Mouse (Mus musculus) MEL (cell line): Measurements from ENCODE around the gene Creb3l2. TPM values are rescaled to one million over a fixed set of nuclear protein-coding genes. Genes with fewer than 3 reads are reported as not detected.

ENCODE experiments used
- DNase-seq: peaks from one replicate; pipeline ENCODE4 v3.0.0; 2011; ENCODE audit warnings: low read depth, low spot score
- H3K27ac ChIP-seq: 2 replicates; pipeline ENCODE4 v1.5.1; 2012; ENCODE audit warnings: low read depth, mild to moderate bottlenecking, control low read depth, low read length, moderate library complexity; ENCODE audit not compliant: control insufficient read depth
- H3K27me3 ChIP-seq, 2 experiments: fragments of 150-350 bp in 1 of 2; sonication (generic) in 1 of 2; 2 replicates each; pipeline ENCODE4 v1.6.1; 2012; ENCODE audit warnings: low read length in 2 of 2, mild to moderate bottlenecking in 2 of 2, improper control_type of control experiment in 1 of 2, moderate library complexity in 1 of 2; ENCODE audit not compliant: insufficient read depth in 2 of 2, control insufficient read depth in 1 of 2
- H3K36me3 ChIP-seq, 2 experiments: 2 replicates each; pipeline ENCODE4 v1.6.1; 2012 to 2014; ENCODE audit warnings: low read length in 2 of 2, improper control_type of control experiment in 1 of 2, inconsistent platforms in 1 of 2, mild to moderate bottlenecking in 1 of 2; ENCODE audit not compliant: insufficient read depth in 2 of 2, control insufficient read depth in 1 of 2
- H3K4me1 ChIP-seq, 2 experiments: fragments of 150-350 bp in 1 of 2; sonication (generic) in 1 of 2; 2 replicates each; pipeline ENCODE4 v1.6.1; 2012; ENCODE audit warnings: low read length in 2 of 2, improper control_type of control experiment in 1 of 2, mild to moderate bottlenecking in 1 of 2; ENCODE audit not compliant: insufficient read depth in 2 of 2, control insufficient read depth in 1 of 2
- H3K4me3 ChIP-seq, 2 experiments: fragments of 150-350 bp in 1 of 2; sonication (generic) in 1 of 2; 2 replicates each; pipeline ENCODE4 v1.5.1; 2012; ENCODE audit warnings: low read depth in 2 of 2, low read length in 2 of 2, mild to moderate bottlenecking in 2 of 2, moderate library complexity in 2 of 2, control low read depth in 1 of 2, improper control_type of control experiment in 1 of 2; ENCODE audit not compliant: control insufficient read depth in 1 of 2, insufficient read depth in 1 of 2
- H3K79me2 ChIP-seq: 2 replicates; pipeline ENCODE4 v1.6.1; 2012; ENCODE audit warnings: mild to moderate bottlenecking, low read length, moderate library complexity; ENCODE audit not compliant: control insufficient read depth, poor library complexity, insufficient read depth
- H3K9ac ChIP-seq: 2 replicates; pipeline ENCODE4 v1.6.1; 2012; ENCODE audit warnings: low read depth, mild to moderate bottlenecking, control low read depth, low read length, moderate library complexity; ENCODE audit not compliant: control insufficient read depth, poor library complexity, severe bottlenecking
- H3K9me3 ChIP-seq: fragments of 150-350 bp; sonication (generic); replicated peaks from 2 replicates; pipeline ENCODE4 v1.6.1; 2012; ENCODE audit warnings: mild to moderate bottlenecking, low read length, improper control_type of control experiment, moderate library complexity; ENCODE audit not compliant: insufficient read depth
- CHD1 ChIP-seq: IDR thresholded peaks from 2 replicates; pipeline ENCODE4 v1.6.1; 2012; ENCODE audit warnings: low read depth, mild to moderate bottlenecking, inconsistent platforms, low read length, improper control_type of control experiment
- CTCF ChIP-seq, 3 experiments: IDR thresholded peaks in 2 of 3; conservative IDR thresholded peaks in 1 of 3; 2 replicates each; pipeline ENCODE4 v1.5.1; 2011 to 2012; ENCODE audit warnings: low read length in 3 of 3, low read depth in 2 of 3, mild to moderate bottlenecking in 2 of 3, improper control_type of control experiment in 1 of 3, inconsistent platforms in 1 of 3, mixed read lengths in 1 of 3, moderate library complexity in 1 of 3; ENCODE audit not compliant: control insufficient read depth in 1 of 3, insufficient read depth in 1 of 3, poor library complexity in 1 of 3, severe bottlenecking in 1 of 3
- EP300 ChIP-seq, 2 experiments: IDR thresholded peaks; 2 replicates each; pipeline ENCODE4 v1.6.1; 2011; ENCODE audit warnings: improper control_type of control experiment in 2 of 2, low read length in 2 of 2, low read depth in 1 of 2, mild to moderate bottlenecking in 1 of 2
- GATA1 ChIP-seq: IDR thresholded peaks from 2 replicates; pipeline ENCODE4 v1.6.1; 2011; ENCODE audit warnings: low read depth, low read length, improper control_type of control experiment
- MAZ ChIP-seq: IDR thresholded peaks from 2 replicates; pipeline ENCODE4 v1.6.1; 2012; ENCODE audit warnings: low read depth, mild to moderate bottlenecking, inconsistent platforms, low read length, improper control_type of control experiment
- POLR2AphosphoS5 ChIP-seq: IDR thresholded peaks from 2 replicates; pipeline ENCODE4 v1.6.1; 2012; ENCODE audit warnings: low read depth, borderline replicate concordance, mild to moderate bottlenecking, inconsistent platforms, low read length, moderate library complexity, mixed read lengths
- RAD21 ChIP-seq: IDR thresholded peaks from 2 replicates; pipeline ENCODE4 v1.6.1; 2011; ENCODE audit warnings: mild to moderate bottlenecking, low read depth, low read length, improper control_type of control experiment
- SMC3 ChIP-seq: IDR thresholded peaks from 2 replicates; pipeline ENCODE4 v1.6.1; 2011; ENCODE audit warnings: low read depth, low read length, improper control_type of control experiment
- UBTF ChIP-seq: IDR thresholded peaks from 2 replicates; pipeline ENCODE4 v1.6.1; 2012; ENCODE audit warnings: low read depth, mild to moderate bottlenecking, inconsistent platforms, low read length, improper control_type of control experiment, moderate library complexity, borderline replicate concordance; ENCODE audit not compliant: insufficient read depth
- USF2 ChIP-seq, 2 experiments: IDR thresholded peaks; 2 replicates each; pipeline ENCODE4 v1.6.1; 2011 to 2012; ENCODE audit warnings: improper control_type of control experiment in 2 of 2, low read length in 2 of 2, borderline replicate concordance in 1 of 2, inconsistent platforms in 1 of 2, low read depth in 1 of 2, mild to moderate bottlenecking in 1 of 2; ENCODE audit not compliant: insufficient read depth in 1 of 2
- ZC3H11A ChIP-seq: IDR thresholded peaks from 2 replicates; pipeline ENCODE4 v1.6.1; 2012; ENCODE audit warnings: low read depth, mild to moderate bottlenecking, inconsistent platforms, low read length, improper control_type of control experiment
- polyA plus RNA-seq, 2 experiments: library from polyadenylated mRNA; stranded (reverse) in 1 of 2; unstranded in 1 of 2; fragments of >175 nt in 1 of 2; fragments of >200 nt in 1 of 2; gene quantifications; 2 replicates each; pipeline versions ENCODE4 v1.2.1 to v1.2.4; 2012; ENCODE audit warnings: low replicate concordance in 2 of 2, low read depth in 1 of 2; ENCODE audit not compliant: insufficient read length in 2 of 2, insufficient read depth in 1 of 2, missing spikeins in 1 of 2
- total RNA-seq: library from RNA; depleted of rRNA; stranded (reverse); fragments of 300-350 nt; gene quantifications from 2 replicates; pipeline ENCODE4 v1.2.3, GENCODE M21; 2012

Creb3l2 gene
- total and polyA plus RNA-seq, 3 experiments = not detected

DNA sequence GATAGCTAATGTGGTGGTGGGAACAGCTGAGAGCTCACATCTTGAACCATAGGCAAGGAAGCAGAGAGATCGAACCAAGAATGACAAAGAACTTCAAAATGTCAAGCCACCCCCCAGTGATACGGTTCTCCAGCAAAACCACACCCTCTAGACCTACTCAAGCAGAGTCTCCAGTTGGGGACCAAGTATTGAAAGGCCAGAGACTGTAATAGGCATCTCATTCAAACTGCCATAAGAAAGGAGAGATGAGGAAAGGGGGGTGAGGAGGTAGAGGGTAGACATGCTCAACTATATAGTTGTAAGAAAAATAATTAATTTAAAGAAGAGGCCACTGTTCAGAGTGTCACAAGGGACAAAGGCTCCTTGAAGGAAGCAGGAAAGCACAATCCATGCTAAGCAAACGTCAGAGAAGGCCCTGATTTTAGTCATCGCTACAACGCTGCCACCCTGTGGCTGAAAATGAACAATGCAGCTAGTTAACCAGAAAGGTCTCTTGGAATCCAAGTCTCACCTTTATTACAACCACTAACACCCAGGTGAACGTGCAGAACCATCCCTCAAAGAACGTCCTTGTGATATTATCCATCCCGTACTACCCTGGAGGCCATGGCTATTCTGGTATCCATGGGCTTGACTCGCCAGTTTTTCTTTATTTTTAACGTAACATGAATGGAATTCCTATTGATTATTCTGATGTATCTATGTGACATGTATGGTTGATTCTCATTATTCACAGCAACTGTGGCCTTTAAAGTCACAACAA lies 5.9 kb upstream of the Creb3l2 start:
- Histone ChIP-seq H3K36me3 (no peaks in the 10 kb centered on the region), H3K9me3 (no peaks in the 10 kb centered on the region), H3K27ac (no peak overlapping the region), H3K79me2 (no peaks in the 10 kb centered on the region), H3K27me3 (no peaks in the 10 kb centered on the region), H3K4me1 (no peaks in the 10 kb centered on the region), H3K9ac (no peak overlapping the region), H3K4me3 (no peak overlapping the region)
- TF ChIP-seq RAD21 (peak; percentile 58), SMC3 (peak; percentile 58), EP300 (IDR thresholded peaks at IDR 0.05; ENCODE audit: low read depth in 1 of 2, low read length in 2 of 2) (no peak), ZC3H11A (peak; percentile 25; the same call in 1 of the 2 replicates), USF2 (IDR thresholded peaks at IDR 0.05; ENCODE audit: borderline replicate concordance in 1 of 2, insufficient read depth in 1 of 2, low read depth in 1 of 2, low read length in 2 of 2) (no peak), CTCF (IDR thresholded peaks at IDR 0.05 in 2 of 3, conservative IDR thresholded peaks at IDR 0.05 in 1 of 3; ENCODE audit: control insufficient read depth in 1 of 3, insufficient read depth in 1 of 3, low read depth in 2 of 3, low read length in 3 of 3, poor library complexity in 1 of 3, severe bottlenecking in 1 of 3) (peak; percentile 45 to 63 (median 57))
- peak; percentile 23 for DNase-seq

GRCm38 (mm10) chr6:37442781-37443180 lies 835 bp upstream of the Creb3l2 start:
- DNase-seq = no peak
- Histone ChIP-seq H3K9ac (no peak overlapping the region), H3K79me2 (no peaks in the 10 kb centered on the region), H3K4me3 (no peak overlapping the region), H3K4me1 (no peaks in the 10 kb centered on the region), H3K9me3 (no peaks in the 10 kb centered on the region), H3K27me3 (no peaks in the 10 kb centered on the region)
- TF ChIP-seq MAZ = no peak
- no peak for TF ChIP-seq RAD21
- no peak for TF ChIP-seq GATA1
- no peak for TF ChIP-seq UBTF
- TF ChIP-seq CHD1 = no peak
- TF ChIP-seq EP300 (IDR thresholded peaks at IDR 0.05; ENCODE audit: low read depth in 1 of 2, low read length in 2 of 2) = no peak
- TF ChIP-seq SMC3 = no peak
- no peak for TF ChIP-seq POLR2AphosphoS5
- TF ChIP-seq, all 39 proteins: peak for 0
- Histone ChIP-seq H3K27ac (no peak overlapping the region), H3K36me3 (no peaks in the 10 kb centered on the region)
